Mouse (Mus musculus): ENCODE measurements around the gene Casd1. TPM values are rescaled to one million over a fixed set of nuclear protein-coding genes. Genes with fewer than 3 reads are reported as not detected.

Gene Casd1
- total RNA-seq, 4 experiments from 2014 or later: 17.7 to 22.2 (median 20.0) TPM

Other genes with a start within 250 kb of the Casd1 start
- 100 to 1,000 TPM in 1 of 4 experiments, 10 to 100 TPM in 3; 34.0 to 100 (median 47.3) TPM for gene Col1a2, start 96.0 kb upstream of the Casd1 start, total RNA-seq (2022)
- gene Sgce, start 146.4 kb downstream of the Casd1 start, total RNA-seq (2022): 1 to 10 TPM; 5.1 to 8.5 (median 6.9) TPM
- 1 to 10 TPM in 2 of 4 experiments, under 1 TPM in 2; 0.94 to 1.2 (median 1.0) TPM for gene Peg10, start 146.5 kb downstream of the Casd1 start, total RNA-seq (2022)

Data from gastrocnemius, adult 8-10 months (tissue).